Mouse (Mus musculus) left cerebral cortex, adult 11 months (tissue): Measurements from ENCODE around the gene Sppl2b.

Experiments
- DNase-seq: peaks from one replicate; pipeline ENCODE4 v3.0.0; 2022; ENCODE audit warnings: low spot score

Sppl2b gene

DNA sequence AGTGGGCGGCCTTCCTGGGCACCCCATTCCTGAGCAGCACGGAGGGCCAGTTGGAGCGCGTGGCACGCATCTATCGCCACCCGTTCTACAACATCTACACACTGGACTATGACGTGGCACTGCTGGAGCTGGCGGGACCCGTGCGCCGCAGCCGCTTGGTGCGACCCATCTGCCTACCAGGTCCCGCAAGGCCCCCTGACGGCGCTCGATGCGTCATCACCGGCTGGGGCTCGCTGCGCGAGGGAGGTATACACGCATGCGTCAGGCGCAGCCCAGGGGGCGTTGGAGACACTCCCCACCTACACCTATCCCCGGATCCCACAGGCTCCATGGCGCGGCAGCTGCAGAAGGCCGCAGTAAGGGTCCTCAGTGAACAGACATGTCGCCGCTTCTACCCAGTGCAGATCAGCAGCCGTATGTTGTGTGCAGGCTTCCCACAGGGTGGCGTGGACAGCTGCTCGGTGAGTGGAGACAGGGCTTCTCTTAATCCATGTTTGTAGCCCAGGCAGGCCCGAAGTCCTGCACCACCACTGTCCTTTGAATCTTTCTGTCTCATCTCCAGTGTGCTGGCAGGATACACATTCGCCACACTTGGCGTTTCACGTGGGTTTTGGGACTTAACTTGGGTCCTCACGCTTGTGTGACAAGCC, 42.9 kb downstream of the Sppl2b start:
- DNase-seq, result no peak

GRCm38 (mm10) chr10:80899074-80899473, 44.0 kb downstream of the Sppl2b start:
- no peak for DNase-seq

- DNase-seq, result no peak
These were observed 44.7 kb downstream of the Sppl2b start for GRCm38 (mm10) chr10:80899591-80900317.

GRCm38 (mm10) chr10:80900318-80901247, 45.5 kb downstream of the Sppl2b start, which contains the start of gene Timm13:
Gene Timm13, minus strand, starts transcription at chr10:80900969.
- peak; percentile 99 for DNase-seq

GRCm38 (mm10) chr10:80901409-80902272, 46.6 kb downstream of the Sppl2b start:
- DNase-seq, result no peak

GRCm38 (mm10) chr10:80902273-80902940, 47.3 kb downstream of the Sppl2b start:
- no peak for DNase-seq

DNA sequence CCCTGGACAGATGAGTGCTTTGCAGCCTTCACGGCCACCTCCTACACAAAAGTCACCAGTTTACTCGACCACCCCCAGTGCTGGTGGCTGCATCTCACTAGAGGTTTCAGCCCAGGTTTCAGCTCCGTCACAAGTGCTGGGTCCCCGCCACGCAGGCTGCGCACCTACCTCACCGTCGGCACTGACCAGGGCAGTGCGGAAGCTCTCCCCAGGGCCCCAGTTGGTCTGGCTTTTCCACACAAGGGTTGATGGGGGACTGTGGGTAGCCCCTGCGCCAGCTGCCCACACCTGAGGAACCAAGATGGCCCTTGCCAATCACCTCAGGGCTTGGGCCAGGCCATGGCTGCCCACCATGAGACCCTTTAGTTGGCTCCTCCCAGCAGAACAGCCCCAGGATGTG, 48.2 kb downstream of the Sppl2b start:
- DNase-seq, result no peak

- no peak for DNase-seq
These were observed 49.1 kb downstream of the Sppl2b start for GRCm38 (mm10) chr10:80904004-80904693.

DNA sequence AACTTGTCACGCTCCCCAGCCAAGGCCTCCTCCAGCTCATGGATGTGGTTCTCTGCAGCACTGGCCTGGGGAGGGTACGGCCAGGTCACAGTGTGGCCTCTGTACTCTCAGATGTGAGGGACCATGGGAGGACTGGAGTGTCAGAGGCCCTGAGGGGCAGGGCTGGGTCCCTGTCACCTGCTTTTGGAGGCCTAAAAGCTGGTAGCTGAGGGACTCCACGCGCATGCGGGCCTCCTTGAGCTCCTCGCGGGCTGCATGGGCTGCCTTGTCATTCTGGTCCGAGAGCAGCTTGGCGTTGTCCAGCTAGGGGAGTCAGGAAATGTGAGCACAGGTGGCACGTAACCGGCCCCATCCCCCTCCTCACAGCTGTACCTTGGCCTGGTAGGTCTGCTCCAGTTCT, 49.6 kb downstream of the Sppl2b start:
- no peak for DNase-seq

DNA sequence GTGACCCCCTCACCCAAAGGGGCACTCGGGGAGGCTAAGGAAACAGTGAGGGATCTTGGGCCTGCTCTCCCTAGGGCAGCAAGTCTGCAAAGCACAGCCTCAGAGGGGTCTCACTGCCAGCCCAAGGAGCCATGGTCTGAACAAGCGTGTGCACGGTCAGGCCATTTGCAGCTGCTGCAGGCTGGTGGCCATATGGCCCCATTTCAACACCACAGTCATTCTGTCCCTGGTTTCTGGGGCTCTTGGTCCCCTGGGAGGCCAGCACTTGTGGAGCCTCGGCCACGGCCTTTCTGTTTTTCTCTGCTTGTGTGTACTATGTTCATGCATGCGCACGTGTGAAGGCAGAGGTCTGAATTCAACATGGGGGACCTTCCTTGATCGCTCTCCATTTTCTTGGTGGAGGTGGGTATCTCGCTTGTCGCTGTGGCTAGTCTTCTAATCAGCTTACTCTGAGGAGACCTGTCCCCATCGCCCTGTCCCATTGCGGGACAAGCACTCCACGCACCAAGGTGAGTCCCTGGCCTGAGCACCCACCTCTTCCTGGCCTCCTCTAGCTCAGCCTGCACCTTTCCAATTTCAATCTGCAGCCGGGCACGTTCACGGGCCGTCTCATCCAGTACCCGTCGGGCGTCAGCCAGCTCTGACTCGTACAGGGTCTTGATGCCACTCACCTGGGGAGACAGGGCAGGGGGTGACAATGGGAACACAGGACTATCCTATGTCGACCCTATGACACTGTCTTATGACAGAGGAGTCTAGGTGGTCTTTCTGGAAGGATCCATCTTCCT, 54.5 kb downstream of the Sppl2b start:
- DNase-seq, result no peak

DNA sequence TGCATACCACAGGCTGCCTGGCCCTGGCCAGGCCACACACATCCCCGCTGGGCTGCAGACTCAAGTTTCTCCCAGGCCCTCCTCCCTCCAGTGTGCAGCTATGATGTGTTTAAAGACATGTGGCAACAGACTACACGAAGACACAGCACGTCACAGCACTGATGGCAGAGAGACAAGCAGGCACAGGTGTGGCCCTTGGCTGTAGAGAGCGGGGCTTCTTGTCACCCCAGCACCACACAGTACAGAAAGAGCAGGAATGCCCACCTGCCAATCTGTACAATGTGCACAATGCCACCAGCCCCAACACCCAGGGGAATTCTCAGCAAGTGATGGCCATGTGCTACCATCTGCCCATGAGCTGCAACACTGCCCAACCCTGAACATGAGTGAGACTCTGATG, 56.3 kb downstream of the Sppl2b start:
- DNase-seq, result no peak

DNA sequence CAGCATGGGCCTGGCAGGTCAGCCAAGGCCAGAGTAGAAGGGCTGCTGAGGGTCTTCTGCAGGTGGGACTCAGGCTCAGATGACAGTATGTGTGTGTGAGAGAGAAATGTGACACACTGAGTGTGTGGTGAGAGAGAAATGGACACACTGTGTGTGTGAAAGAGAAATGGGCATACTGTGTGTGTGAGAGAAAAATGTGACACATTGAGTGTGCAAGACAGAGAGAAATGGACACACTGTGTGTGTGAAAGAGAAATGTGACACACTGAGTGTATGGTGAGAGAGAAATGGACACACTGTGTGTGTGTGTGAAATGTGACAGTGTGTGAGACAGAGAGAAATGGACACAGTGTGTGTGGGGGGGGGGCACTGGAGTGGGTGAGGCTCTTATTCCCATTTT, 56.8 kb downstream of the Sppl2b start:
- DNase-seq, result no peak

GRCm38 (mm10) chr10:80913364-80914011, 58.4 kb downstream of the Sppl2b start:
- DNase-seq, result no peak

DNA sequence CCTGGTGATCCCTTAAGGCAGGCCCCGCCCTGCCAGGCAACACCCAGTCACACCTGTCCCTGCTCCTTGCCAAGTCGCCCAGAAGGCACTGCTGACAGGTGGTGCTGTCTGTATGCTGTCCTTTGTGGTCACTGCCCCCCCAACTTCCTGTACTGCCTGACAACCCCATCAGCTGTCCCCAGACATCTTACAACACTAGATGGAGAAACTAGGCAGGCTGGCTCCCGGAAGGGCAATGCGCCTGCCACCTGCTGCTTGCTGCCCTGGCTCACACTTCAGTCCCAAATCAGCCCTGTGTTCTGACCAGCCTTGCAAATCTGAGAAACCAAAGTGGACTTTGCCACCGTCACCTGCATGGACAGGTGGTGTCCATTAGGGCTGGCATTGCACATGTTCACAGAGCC, 59.2 kb downstream of the Sppl2b start:
- no peak for DNase-seq

DNA sequence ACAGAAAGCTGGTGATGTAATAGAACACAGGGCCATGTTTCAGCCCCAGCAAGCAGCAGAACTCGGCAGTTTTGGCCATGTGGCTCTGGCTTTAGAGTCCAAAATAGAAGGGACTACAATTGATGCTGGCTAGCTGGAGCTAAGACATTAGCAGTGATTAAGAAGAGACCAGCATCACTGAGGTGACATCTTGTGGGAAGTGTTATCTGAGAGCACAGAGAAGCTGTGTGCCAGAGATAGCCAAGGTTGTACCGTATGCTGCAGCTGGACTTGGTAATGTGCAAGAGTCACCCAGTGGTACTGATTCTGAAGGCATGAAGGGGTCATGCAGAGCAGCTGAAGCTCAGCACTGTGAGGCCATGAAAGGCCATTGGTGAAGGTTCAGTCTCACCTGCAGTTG, 60.2 kb downstream of the Sppl2b start:
- no peak for DNase-seq

GRCm38 (mm10) chr10:80915736-80916135, 60.7 kb downstream of the Sppl2b start:
- no peak for DNase-seq

GRCm38 (mm10) chr10:80917336-80917778, 62.3 kb downstream of the Sppl2b start:
- no peak for DNase-seq

DNA sequence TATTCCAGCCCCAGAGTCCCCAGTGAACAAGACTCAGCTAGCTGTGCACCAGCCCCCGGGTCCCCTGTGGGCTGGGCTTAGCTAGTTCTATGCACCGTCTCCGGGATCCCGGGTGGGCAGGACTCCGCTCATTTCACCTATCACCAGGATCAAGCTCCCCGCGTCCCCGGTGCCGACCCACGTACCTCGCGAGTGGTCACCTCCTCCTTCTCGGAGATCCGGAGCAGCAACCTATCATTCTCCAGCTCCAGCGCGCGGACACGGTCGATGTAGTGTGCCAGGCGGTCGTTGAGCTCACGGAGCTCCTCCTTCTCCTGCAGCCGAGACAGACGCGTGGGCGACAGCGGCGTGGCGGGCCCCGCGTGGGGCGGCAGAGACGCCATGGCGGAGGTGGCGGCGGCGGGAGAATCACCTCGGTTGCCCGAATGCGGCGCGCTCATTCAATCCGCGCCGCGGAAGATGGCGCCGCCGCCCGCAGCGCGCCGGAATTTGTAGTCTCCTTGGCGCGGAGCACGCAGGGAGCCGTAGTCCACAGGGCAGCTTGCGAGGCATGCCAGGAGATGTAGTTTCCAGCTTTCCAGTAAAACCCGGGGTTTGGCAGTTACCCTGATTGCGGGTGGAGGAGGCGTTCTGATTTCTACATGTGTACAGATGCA, 62.8 kb downstream of the Sppl2b start, which contains the start of gene Lmnb2:
Gene Lmnb2 (minus strand): TSS at position 467 of the 656 bp plus-strand sequence.
- DNase-seq, result peak; percentile 74
